Mouse (Mus musculus) midbrain, embryonic 14.5 days (tissue): ENCODE results near the gene Tnfrsf4. TPM values are rescaled to one million over a fixed set of nuclear protein-coding genes. Genes with fewer than 3 reads are reported as not detected.

Experiments
- ATAC-seq: fragments of 200-750 bp; cut with Nextera tagmentation; 2 replicates; pipeline ENCODE4 v1.8.0; 2017; ENCODE audit warnings: moderate number of reproducible peaks, moderate library complexity; ENCODE audit not compliant: low FRiP score, low TSS enrichment
- DNase-seq: peaks from one replicate; pipeline ENCODE4 v3.0.0-alpha.2; 2015
- H3K27ac ChIP-seq: fragments of 300-500 bp; sonication (generic); replicated peaks from 2 replicates; pipeline ENCODE4 v1.5.1; 2014; ENCODE audit warnings: mild to moderate bottlenecking, low read depth, low read length, moderate library complexity
- H3K27me3 ChIP-seq: fragments of 300-500 bp; sonication (generic); 2 replicates; pipeline ENCODE4 v1.6.1; 2014; ENCODE audit warnings: low read length, control low read depth, mixed read lengths; ENCODE audit not compliant: control insufficient read depth, insufficient read depth
- H3K36me3 ChIP-seq: fragments of 300-500 bp; sonication (generic); 2 replicates; pipeline ENCODE4 v1.6.1; 2014; ENCODE audit warnings: low read length, control low read depth; ENCODE audit not compliant: control insufficient read depth, insufficient read depth
- H3K4me1 ChIP-seq: fragments of 300-500 bp; sonication (generic); 2 replicates; pipeline ENCODE4 v1.6.1; 2014; ENCODE audit warnings: mild to moderate bottlenecking, antibody characterized with exemption, low read length, control low read depth; ENCODE audit not compliant: control insufficient read depth, insufficient read depth
- H3K4me2 ChIP-seq: fragments of 300-500 bp; sonication (generic); 2 replicates; pipeline ENCODE4 v1.6.1; 2014; ENCODE audit warnings: mild to moderate bottlenecking, low read length, moderate library complexity
- H3K4me3 ChIP-seq: fragments of 300-500 bp; sonication (generic); replicated peaks from 2 replicates; pipeline ENCODE4 v1.5.1; 2014; ENCODE audit warnings: low read depth, low read length
- H3K9ac ChIP-seq: fragments of 300-500 bp; sonication (generic); replicated peaks from 2 replicates; pipeline ENCODE4 v1.6.1; 2014; ENCODE audit warnings: mild to moderate bottlenecking, low read length, moderate library complexity
- H3K9me3 ChIP-seq: fragments of 300-500 bp; sonication (generic); 2 replicates; pipeline ENCODE4 v1.6.1; 2016; ENCODE audit warnings: low read length, control low read depth, mixed read lengths; ENCODE audit not compliant: control insufficient read depth
- WGBS: fragments of 180-500 bp; shearing (Covaris S2); extraction: QIAGEN DNeasy Blood & Tissue Kit; methylation state at CpG from one replicate; pipeline ENCODE4 v1.1.7; 2014; 5-methylcytosine and 5-hydroxymethylcytosine counted together
- polyA plus RNA-seq: library from polyadenylated mRNA; unstranded; fragments of >200 nt; fragmentation: Nextera tagmentation; extraction: Ambion mirVana; gene quantifications from 2 replicates; pipeline ENCODE4 v1.2.1, GENCODE M21; 2014

Tnfrsf4 gene
- polyA plus RNA-seq, 1 experiment from 2014 or later = 0.49 TPM

DNA sequence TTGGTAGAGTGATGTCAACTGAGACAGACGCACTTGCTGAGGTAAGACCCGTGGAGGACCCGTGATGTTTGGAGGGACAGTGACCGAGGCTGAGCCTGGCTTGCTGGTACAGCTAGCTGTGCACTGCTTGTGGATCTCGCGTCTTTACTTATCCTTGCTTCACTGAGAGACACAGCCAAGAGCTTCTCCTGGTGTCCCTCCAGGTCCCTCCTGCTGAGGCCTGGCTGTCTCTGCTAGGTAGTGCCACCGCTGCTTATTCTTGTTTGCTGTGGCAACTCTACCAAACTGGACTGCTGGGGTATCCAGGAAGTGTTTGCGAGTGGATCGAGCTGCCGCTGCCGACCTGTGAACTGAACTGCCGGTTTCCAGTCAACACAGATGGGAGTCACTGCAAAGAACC, 6.1 kb downstream of the Tnfrsf4 start:
- H3K27me3 ChIP-seq = no peaks in the 10 kb centered on the region
- no peaks in the 10 kb centered on the region for H3K4me1 ChIP-seq
- H3K4me2 ChIP-seq = no peak overlapping the region
- no peak overlapping the region for H3K27ac ChIP-seq
- no peak for DNase-seq
- no peak overlapping the region for H3K4me3 ChIP-seq
- peaks cover 15% of the 10 kb centered on the region for H3K36me3 ChIP-seq
- H3K9ac ChIP-seq = no peak overlapping the region
- 91% methylated on average over 12 of the region's 12 CpGs for WGBS
- no peak for ATAC-seq
- H3K9me3 ChIP-seq = no peaks in the 10 kb centered on the region

- no peak overlapping the region for H3K4me2 ChIP-seq
- H3K9ac ChIP-seq = no peak overlapping the region
- no peaks in the 10 kb centered on the region for H3K4me1 ChIP-seq
- DNase-seq (no peak), ATAC-seq (no peak)
- 93% methylated on average over 3 of the region's 3 CpGs for WGBS
- peaks cover 8% of the 10 kb centered on the region; the same call in 1 of the 2 replicates for H3K36me3 ChIP-seq
- no peak overlapping the region for H3K4me3 ChIP-seq
- no peaks in the 10 kb centered on the region for H3K9me3 ChIP-seq
- H3K27me3 ChIP-seq = no peaks in the 10 kb centered on the region
- H3K27ac ChIP-seq = no peak overlapping the region
These were observed 7.7 kb downstream of the Tnfrsf4 start for GRCm38 (mm10) chr4:156021381-156021780.

GRCm38 (mm10) chr4:156021942-156022419, 8.3 kb downstream of the Tnfrsf4 start:
- peaks cover 11% of the 10 kb centered on the region; the same call in 1 of the 2 replicates for H3K36me3 ChIP-seq
- H3K9ac ChIP-seq = no peak overlapping the region
- H3K4me3 ChIP-seq = no peak overlapping the region
- 91% methylated on average over 9 of the region's 9 CpGs for WGBS
- H3K4me1 ChIP-seq = no peaks in the 10 kb centered on the region
- ATAC-seq (no peak), DNase-seq (no peak)
- H3K27me3 ChIP-seq = no peaks in the 10 kb centered on the region
- no peak overlapping the region for H3K4me2 ChIP-seq
- no peaks in the 10 kb centered on the region for H3K9me3 ChIP-seq
- H3K27ac ChIP-seq = no peak overlapping the region

DNA sequence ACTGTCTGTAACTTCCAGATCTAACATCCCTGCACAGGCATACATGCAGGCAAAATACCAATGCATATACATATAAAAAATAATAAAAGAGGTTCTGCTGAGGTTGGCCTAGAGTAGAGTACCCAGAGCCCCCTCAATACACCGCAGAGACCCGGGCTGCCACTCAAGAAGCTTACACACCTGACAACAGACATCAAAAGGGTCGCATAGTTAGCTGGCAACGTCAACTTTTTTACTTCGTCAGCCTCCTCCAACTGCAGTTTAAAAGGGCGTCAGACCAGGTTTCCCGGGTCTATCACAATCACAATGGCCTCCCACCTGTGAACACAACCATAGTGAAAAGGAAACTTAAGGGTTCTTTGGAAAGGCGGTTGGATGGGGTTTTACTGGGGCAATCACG, 9.9 kb downstream of the Tnfrsf4 start:
- H3K4me1 ChIP-seq = no peaks in the 10 kb centered on the region
- no peak overlapping the region for H3K27ac ChIP-seq
- no peak overlapping the region for H3K4me3 ChIP-seq
- H3K9me3 ChIP-seq = no peaks in the 10 kb centered on the region
- no peak overlapping the region for H3K4me2 ChIP-seq
- no peak overlapping the region for H3K9ac ChIP-seq
- 86% methylated on average over 9 of the region's 9 CpGs for WGBS
- H3K27me3 ChIP-seq = no peaks in the 10 kb centered on the region
- peaks cover 26% of the 10 kb centered on the region for H3K36me3 ChIP-seq
- no peak for DNase-seq
- no peak for ATAC-seq

GRCm38 (mm10) chr4:156024184-156024583, 10.5 kb downstream of the Tnfrsf4 start:
- WGBS = 96% methylated on average over 7 of the region's 7 CpGs
- Histone ChIP-seq H3K27ac (no peak overlapping the region), H3K4me2 (no peak overlapping the region), H3K4me1 (no peaks in the 10 kb centered on the region), H3K27me3 (no peaks in the 10 kb centered on the region), H3K9ac (no peak overlapping the region), H3K9me3 (no peaks in the 10 kb centered on the region), H3K4me3 (no peak overlapping the region), H3K36me3 (peaks cover 26% of the 10 kb centered on the region)
- ATAC-seq = no peak
- DNase-seq = no peak

GRCm38 (mm10) chr4:156026013-156026412, 12.4 kb downstream of the Tnfrsf4 start, which contains the start of gene Tnfrsf18:
TSS of gene Tnfrsf18 (plus strand) at chr4:156026164.
- peaks cover 10% of the 10 kb centered on the region for H3K4me1 ChIP-seq
- peaks cover 23% of the 10 kb centered on the region for H3K36me3 ChIP-seq
- no peaks in the 10 kb centered on the region for H3K27me3 ChIP-seq
- no peak within 1 kb of the TSS for H3K27ac ChIP-seq
- no peak within 1 kb of the TSS for H3K4me2 ChIP-seq
- no peak within 1 kb of the TSS for H3K9ac ChIP-seq
- DNase-seq = no peak
- no peak within 1 kb of the TSS for H3K4me3 ChIP-seq
- 78% methylated on average over 4 of the region's 4 CpGs for WGBS
- H3K9me3 ChIP-seq = no peaks in the 10 kb centered on the region
- ATAC-seq = no peak

GRCm38 (mm10) chr4:156028580-156028979, 14.9 kb downstream of the Tnfrsf4 start:
- peaks cover 23% of the 10 kb centered on the region for H3K36me3 ChIP-seq
- WGBS = 92% methylated on average over 7 of the region's 7 CpGs
- H3K27ac ChIP-seq = no peak overlapping the region
- no peaks in the 10 kb centered on the region for H3K27me3 ChIP-seq
- ATAC-seq (no peak), DNase-seq (no peak)
- H3K4me3 ChIP-seq = no peak overlapping the region
- H3K9ac ChIP-seq = no peak overlapping the region
- peaks cover 20% of the 10 kb centered on the region for H3K4me1 ChIP-seq
- no peaks in the 10 kb centered on the region for H3K9me3 ChIP-seq
- H3K4me2 ChIP-seq = no peak overlapping the region

- Histone ChIP-seq H3K9ac (peak overlapping the region; percentile 57), H3K4me1 (peaks cover 20% of the 10 kb centered on the region), H3K27ac (peak overlapping the region; percentile 85), H3K36me3 (peaks cover 21% of the 10 kb centered on the region), H3K27me3 (peaks cover 15% of the 10 kb centered on the region), H3K9me3 (no peaks in the 10 kb centered on the region), H3K4me3 (peak overlapping the region; percentile 39), H3K4me2 (peak overlapping the region; percentile 72)
- WGBS = 60% methylated on average over 9 of the region's 9 CpGs
- DNase-seq (peak; percentile 31), ATAC-seq (no peak)
These were observed 17.0 kb downstream of the Tnfrsf4 start for GRCm38 (mm10) chr4:156030651-156031118.

DNA sequence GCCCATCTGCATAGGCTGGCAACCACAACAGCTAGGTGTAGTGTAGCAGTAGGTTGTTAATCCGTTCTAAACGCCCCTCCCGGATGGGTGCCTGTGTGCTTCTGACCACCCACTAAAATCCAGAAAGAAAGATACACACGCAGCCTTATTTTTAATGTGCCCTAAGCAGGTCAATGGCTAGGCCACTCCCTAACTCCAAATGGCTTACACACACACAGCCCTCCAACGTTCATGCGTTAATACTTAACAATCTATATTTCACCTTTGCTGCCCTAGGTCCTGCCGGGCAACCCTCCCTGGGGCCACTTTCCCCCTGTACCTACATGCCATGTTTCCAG, 17.6 kb downstream of the Tnfrsf4 start:
- Histone ChIP-seq H3K9ac (peak overlapping the region; percentile 57), H3K27ac (peak overlapping the region; percentile 85), H3K4me1 (peaks cover 20% of the 10 kb centered on the region), H3K36me3 (peaks cover 19% of the 10 kb centered on the region), H3K9me3 (no peaks in the 10 kb centered on the region), H3K27me3 (peaks cover 19% of the 10 kb centered on the region), H3K4me2 (peak overlapping the region; percentile 72), H3K4me3 (peak overlapping the region; percentile 39)
- 8% methylated on average over 7 of the region's 7 CpGs for WGBS
- ATAC-seq (peak; percentile 7; the same call in 1 of the 2 replicates), DNase-seq (no peak)
